Comparison of ENCODE assay signal across 32 mouse cellular contexts in genomic region chr5:34195786-34196185, GRCm38 (mm10). TPM values are rescaled to one million over a fixed set of nuclear protein-coding genes. Genes with fewer than 3 reads are reported as not detected.
DNase-seq lines count a peak whose midpoint lies in the region; ATAC-seq and TF ChIP-seq lines count a peak whose summit lies in the region.
"Had no signal": no experiment of that assay in that cellular context is flagged by ENCODE, and none has a peak within 500 bp of the region (broad histone marks: within the 10 kb centered on the region; RNA-seq: fewer than 3 reads in every experiment).

No protein-coding gene starts in this region.

- no peak overlapping the region for H3K9ac ChIP-seq in limb, embryonic 15.5 days
- H3K9ac ChIP-seq: embryonic facial prominence, embryonic 15.5 days; forebrain, embryonic 13.5 days; heart, embryonic 13.5 days; hindbrain, embryonic 12.5 days; intestine, embryonic 15.5 days; liver, embryonic 14.5 days; neural tube, embryonic 12.5 days had no signal

- TF ChIP-seq CTCF in gastrocnemius, adult 2 months (IDR thresholded peaks at IDR 0.05) = no peak
- TF ChIP-seq CTCF in thymus, adult 2 months (IDR thresholded peaks at IDR 0.05; ENCODE audit: borderline replicate concordance, control insufficient read depth, extremely low read depth, insufficient read depth, low read length, poor library complexity) = no peak

- 95% methylated on average over 12 of the region's 12 CpGs for WGBS in limb, embryonic 15.5 days
- WGBS in limb, embryonic 10.5 days = 95% methylated on average over 12 of the region's 12 CpGs
- 92% methylated on average over 12 of the region's 12 CpGs for WGBS in thymus, adult 2 months

- ATAC-seq in limb, embryonic 15.5 days (ENCODE audit: insufficient number of reproducible peaks, low FRiP score, low TSS enrichment, low read depth) = 0 out of 2 replicates have a peak, but pooled peaks have one; percentile 7
- ATAC-seq: forebrain, embryonic 13.5 days; hindbrain, postnatal 0 days; intestine, embryonic 15.5 days had no signal

- no peaks in the 10 kb centered on the region for H3K4me1 ChIP-seq in limb, embryonic 15.5 days
- H3K4me1 ChIP-seq in limb, embryonic 10.5 days = no peaks in the 10 kb centered on the region
- H3K4me1 ChIP-seq in thymus, adult 2 months (replicated peaks; ENCODE audit: control insufficient read depth, insufficient read depth, low read length) = peaks cover 59% of the 10 kb centered on the region
- H3K4me1 ChIP-seq: embryonic facial prominence, embryonic 10.5 days; embryonic facial prominence, embryonic 15.5 days; forebrain, embryonic 13.5 days; hindbrain, embryonic 12.5 days; intestine, embryonic 15.5 days; neural tube, embryonic 12.5 days had no signal

- H3K9me3 ChIP-seq in limb, embryonic 15.5 days = no peaks in the 10 kb centered on the region
- H3K9me3 ChIP-seq in limb, embryonic 10.5 days (replicated peaks) = no peaks in the 10 kb centered on the region
- H3K9me3 ChIP-seq: embryonic facial prominence, embryonic 10.5 days; embryonic facial prominence, embryonic 15.5 days; forebrain, embryonic 13.5 days; heart, embryonic 13.5 days; hindbrain, embryonic 12.5 days; intestine, embryonic 15.5 days; neural tube, embryonic 12.5 days had no signal

- TF ChIP-seq POLR2A in thymus, adult 2 months (IDR thresholded peaks at IDR 0.05; ENCODE audit: control insufficient read depth, extremely low read depth, insufficient read depth, low read length, poor library complexity) = no peak

- H3K4me3 ChIP-seq in gastrocnemius, adult 2 months = no peak overlapping the region
- H3K4me3 ChIP-seq in limb, embryonic 15.5 days = no peak overlapping the region
- no peak overlapping the region for H3K4me3 ChIP-seq in limb, embryonic 10.5 days
- peak overlapping the region; percentile 13 for H3K4me3 ChIP-seq in thymus, adult 2 months (ENCODE audit: control insufficient read depth, insufficient read depth, low read length)
- H3K4me3 ChIP-seq: embryonic facial prominence, embryonic 10.5 days; embryonic facial prominence, embryonic 15.5 days; forebrain, embryonic 13.5 days; heart, embryonic 13.5 days; hindbrain, embryonic 12.5 days; intestine, embryonic 15.5 days; layer of hippocampus, adult 2 months; myocyte; neural tube, embryonic 12.5 days had no signal

- H3K36me3 ChIP-seq in limb, embryonic 15.5 days = no peaks in the 10 kb centered on the region
- no peaks in the 10 kb centered on the region for H3K36me3 ChIP-seq in limb, embryonic 10.5 days
- no peaks in the 10 kb centered on the region for H3K36me3 ChIP-seq in thymus, adult 2 months (ENCODE audit: control insufficient read depth, insufficient read depth, low read length)
- H3K36me3 ChIP-seq: embryonic facial prominence, embryonic 10.5 days; embryonic facial prominence, embryonic 15.5 days; heart, embryonic 13.5 days; hindbrain, embryonic 12.5 days; intestine, embryonic 15.5 days; neural tube, embryonic 12.5 days had no signal

- peak overlapping the region; percentile 79 for H3K27ac ChIP-seq in gastrocnemius, adult 2 months
- H3K27ac ChIP-seq in limb, embryonic 15.5 days = no peak overlapping the region
- no peak overlapping the region for H3K27ac ChIP-seq in limb, embryonic 10.5 days
- H3K27ac ChIP-seq in thymus, adult 2 months (ENCODE audit: control insufficient read depth, insufficient read depth, low read length) = peak overlapping the region; percentile 91
- H3K27ac ChIP-seq: embryonic facial prominence, embryonic 10.5 days; embryonic facial prominence, embryonic 15.5 days; forebrain, embryonic 13.5 days; heart, embryonic 13.5 days; hindbrain, embryonic 12.5 days; hindbrain, postnatal 0 days; intestine, embryonic 15.5 days; layer of hippocampus, adult 2 months; liver, embryonic 14.5 days; macrophage; neural tube, embryonic 12.5 days had no signal

- intact Hi-C loops in gastrocnemius, adult 2 months (cut with DNase I) = no loop called here

- no peak overlapping the region for H3K4me2 ChIP-seq in limb, embryonic 15.5 days
- H3K4me2 ChIP-seq: embryonic facial prominence, embryonic 15.5 days; forebrain, embryonic 13.5 days; heart, embryonic 13.5 days; hindbrain, embryonic 12.5 days; intestine, embryonic 15.5 days; midbrain, embryonic 11.5 days; neural tube, embryonic 12.5 days had no signal

- no peaks in the 10 kb centered on the region for H3K27me3 ChIP-seq in limb, embryonic 15.5 days
- H3K27me3 ChIP-seq in limb, embryonic 10.5 days (ENCODE audit: low read depth, poor library complexity, severe bottlenecking) = no peaks in the 10 kb centered on the region
- no peaks in the 10 kb centered on the region for H3K27me3 ChIP-seq in thymus, adult 2 months (ENCODE audit: control insufficient read depth, insufficient read depth, low read length)
- H3K27me3 ChIP-seq: embryonic facial prominence, embryonic 15.5 days; forebrain, embryonic 13.5 days; heart, embryonic 13.5 days; hindbrain, embryonic 12.5 days; intestine, embryonic 15.5 days; neural tube, embryonic 12.5 days had no signal

- no peak for DNase-seq in gastrocnemius, adult 2 months
- DNase-seq in gastrocnemius, adult 8-10 months (ENCODE audit: low spot score in 2 of 2) = no peak
- no peak for DNase-seq in limb, embryonic 10.5 days (ENCODE audit: low spot score)
- DNase-seq in thymus, adult 2 months = peak; percentile 32
- DNase-seq in thymus, postnatal 14 days = no peak
- DNase-seq in adrenal gland, postnatal 4 days (ENCODE audit: low spot score in 2 of 2) = no peak
- DNase-seq: adrenal gland, postnatal 25 days; cerebellum, adult 18-20 months; gastrocnemius, postnatal 25 days; heart, adult 18-20 months; heart, postnatal 14 days; kidney, adult 2 months; kidney, postnatal 36 days; left cerebral cortex, postnatal 4 days; liver; lung, adult 2 months; lung, postnatal 10 days; right cerebral cortex, adult 18-20 months had no signal

RNA-seq across cellular contexts. Expression of gene Mxd4, which starts 8.3 kb away (rescaled TPM):
- 10 to 100 TPM; 25.8 to 35.6 TPM for total RNA-seq in gastrocnemius, adult 2 months (2021)
- 10 to 100 TPM; 17.0 to 30.9 (median 24.8) TPM for total RNA-seq in gastrocnemius, adult 8-10 months (2022)
- 40.3 and 42.4 TPM in 2 replicates for polyA plus RNA-seq in limb, embryonic 15.5 days (2015; fragmentation: Nextera tagmentation; extraction: Ambion mirVana)
- 13.2 and 25.3 TPM in 2 replicates for polyA plus RNA-seq in limb, embryonic 10.5 days (2016; fragmentation: Nextera tagmentation; extraction: Ambion mirVana)
- polyA plus RNA-seq in thymus, adult 2 months (2012; rRNA removed) = 515 and 525 TPM in 2 replicates
- total RNA-seq in adrenal gland, postnatal 4 days (2021) = 100 to 1,000 TPM; 145 to 158 TPM

RNA-seq across cellular contexts. Expression of gene Haus3, which starts 26.5 kb away (rescaled TPM):
- total RNA-seq in gastrocnemius, adult 2 months (2021) = 1 to 10 TPM; 3.2 to 4.2 TPM
- 1 to 10 TPM; 3.5 to 4.0 (median 3.6) TPM for total RNA-seq in gastrocnemius, adult 8-10 months (2022)
- polyA plus RNA-seq in limb, embryonic 15.5 days (2015; fragmentation: Nextera tagmentation; extraction: Ambion mirVana) = 28.1 and 29.4 TPM in 2 replicates
- 56.7 and 58.0 TPM in 2 replicates for polyA plus RNA-seq in limb, embryonic 10.5 days (2016; fragmentation: Nextera tagmentation; extraction: Ambion mirVana)
- polyA plus RNA-seq in thymus, adult 2 months (2012; rRNA removed) = 3.3 and 4.2 TPM in 2 replicates
- total RNA-seq in adrenal gland, postnatal 4 days (2021) = 10 to 100 TPM; 12.3 to 14.0 TPM

RNA-seq across cellular contexts. Expression of gene Poln, which starts 26.5 kb away (rescaled TPM):
- total RNA-seq in gastrocnemius, adult 2 months (2021) = 1 to 10 TPM; 1.1 to 2.1 TPM
- total RNA-seq in gastrocnemius, adult 8-10 months (2022) = 1 to 10 TPM in 1 of 4 experiments, under 1 TPM in 2, not detected in 1; 0.51 to 2.3 (median 0.89) TPM
- 3.3 and 3.9 TPM in 2 replicates for polyA plus RNA-seq in limb, embryonic 15.5 days (2015; fragmentation: Nextera tagmentation; extraction: Ambion mirVana)
- 0.59 and 0.63 TPM in 2 replicates for polyA plus RNA-seq in limb, embryonic 10.5 days (2016; fragmentation: Nextera tagmentation; extraction: Ambion mirVana)
- polyA plus RNA-seq in thymus, adult 2 months (2012; rRNA removed) = 2.3 and 2.4 TPM in 2 replicates
- 1 to 10 TPM; 1.4 to 3.4 TPM for total RNA-seq in adrenal gland, postnatal 4 days (2021)
- polyA plus RNA-seq: macrophage had no signal

Comparison
In these comparisons a context has a peak if more than half of its experiments do, and no peak if none do; other contexts are left out.
1. H3K27ac ChIP-seq: peak in gastrocnemius, adult 2 months (single experiment) and thymus, adult 2 months (single experiment); none in limb, embryonic 15.5 days (single experiment) and limb, embryonic 10.5 days (single experiment).